8 mouse cellular contexts compared by ENCODE assay signal in the genomic region with DNA sequence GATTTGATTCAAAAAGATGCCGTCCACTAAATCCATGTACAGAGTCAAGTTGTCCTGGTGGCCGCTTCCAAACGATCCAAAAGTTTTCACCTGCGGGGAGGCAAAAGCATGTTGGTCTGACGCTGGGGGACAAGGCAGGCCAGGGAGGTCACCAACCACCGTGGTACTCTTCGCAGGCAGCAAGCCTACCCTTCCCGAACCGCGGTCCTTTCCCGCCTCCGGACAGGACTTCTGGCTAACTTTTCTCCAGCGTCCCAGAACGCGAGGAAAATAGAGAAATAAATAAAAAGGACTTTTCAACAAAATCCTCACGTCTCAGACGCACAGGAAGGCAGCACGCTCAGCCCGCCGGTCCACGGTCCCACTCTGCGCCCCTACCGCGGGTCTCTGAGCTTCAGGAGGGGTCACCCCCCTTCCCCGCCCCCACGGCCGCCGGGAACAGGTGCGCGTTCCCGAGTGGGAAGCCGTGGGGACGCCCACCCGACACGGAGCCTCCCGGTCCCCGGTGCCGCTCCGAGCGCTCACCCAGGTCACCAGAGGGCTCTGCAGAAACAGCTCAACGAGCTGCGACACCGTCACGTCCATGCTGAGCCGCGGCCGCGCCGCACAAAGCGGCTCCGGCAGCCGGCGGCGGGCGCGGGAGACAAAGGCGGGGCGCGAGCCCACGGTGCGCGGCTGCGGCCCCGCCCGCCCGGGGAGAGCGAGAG. TPM values are rescaled to one million over a fixed set of nuclear protein-coding genes. Genes with fewer than 3 reads are reported as not detected.
DNase-seq lines count a peak whose midpoint lies in the region; ATAC-seq and TF ChIP-seq lines count a peak whose summit lies in the region.

No protein-coding gene starts in this region.

- TF ChIP-seq CTCF in MEL (IDR thresholded peaks at IDR 0.05 in 2 of 3, conservative IDR thresholded peaks at IDR 0.05 in 1 of 3; ENCODE audit: control insufficient read depth in 1 of 3, insufficient read depth in 1 of 3, low read depth in 2 of 3, low read length in 3 of 3, poor library complexity in 1 of 3, severe bottlenecking in 1 of 3) = no peak
- TF ChIP-seq CTCF in small intestine, adult 2 months (IDR thresholded peaks at IDR 0.05; ENCODE audit: extremely low read depth, insufficient read length, insufficient replicate concordance, low read depth, low read length) = no peak

- DNase-seq in kidney, adult 9 months = no peak
- peak; percentile 47 for DNase-seq in MEL (ENCODE audit: low read depth, low spot score)
- DNase-seq in liver = peak; percentile 49
- DNase-seq in layer of hippocampus, adult 9-11 months = no peak
- no peak for DNase-seq in cerebellum, adult 11 months

- H3K36me3 ChIP-seq in kidney, embryonic 14.5 days (ENCODE audit: control insufficient read depth, insufficient read depth, low read length) = no peaks in the 10 kb centered on the region
- H3K36me3 ChIP-seq in MEL (ENCODE audit: control insufficient read depth in 1 of 2, insufficient read depth in 2 of 2, low read length in 2 of 2) = peaks cover 0 to 25% of the 10 kb centered on the region in 2 experiments; a peak in 2 of 4 replicates
- peaks cover 6% of the 10 kb centered on the region; the same call in 1 of the 2 replicates for H3K36me3 ChIP-seq in forebrain, embryonic 13.5 days (ENCODE audit: poor library complexity, severe bottlenecking)
- H3K36me3 ChIP-seq in small intestine, adult 2 months (ENCODE audit: control insufficient read depth, insufficient read depth, low read length) = no peaks in the 10 kb centered on the region

- WGBS in kidney, embryonic 14.5 days = 1% methylated on average over 67 of the region's 67 CpGs
- WGBS in forebrain, embryonic 13.5 days = under 1% methylated on average over 55 of the region's 67 CpGs
- WGBS in small intestine, adult 2 months = 1% methylated on average over 62 of the region's 67 CpGs

- TF ChIP-seq EP300 in MEL (IDR thresholded peaks at IDR 0.05; ENCODE audit: low read depth in 1 of 2, low read length in 2 of 2) = no peak

- H3K9me3 ChIP-seq in kidney, embryonic 14.5 days (ENCODE audit: control insufficient read depth, low read length) = no peaks in the 10 kb centered on the region
- H3K9me3 ChIP-seq in MEL (replicated peaks; ENCODE audit: insufficient read depth, low read length) = no peaks in the 10 kb centered on the region
- H3K9me3 ChIP-seq in forebrain, embryonic 13.5 days (replicated peaks) = no peaks in the 10 kb centered on the region

- H3K27ac ChIP-seq in kidney, embryonic 14.5 days (ENCODE audit: low read depth, low read length) = peak overlapping the region; percentile 88
- peak overlapping the region; percentile 64 for H3K27ac ChIP-seq in MEL (ENCODE audit: control insufficient read depth, low read depth, low read length)
- H3K27ac ChIP-seq in forebrain, embryonic 13.5 days = peak overlapping the region; percentile 98
- peak overlapping the region; percentile 75 for H3K27ac ChIP-seq in small intestine, adult 2 months (ENCODE audit: insufficient read depth, low read depth, low read length)

- H3K79me2 ChIP-seq in MEL (ENCODE audit: control insufficient read depth, insufficient read depth, low read length, poor library complexity) = peaks cover 22% of the 10 kb centered on the region

- peak; percentile 56; the same call in 1 of the 2 replicates for ATAC-seq in kidney, embryonic 14.5 days (ENCODE audit: low FRiP score, low TSS enrichment)
- no peak for ATAC-seq in forebrain, embryonic 13.5 days

- H3K9ac ChIP-seq in kidney, embryonic 14.5 days (ENCODE audit: low read depth, low read length) = peak overlapping the region; percentile 80
- H3K9ac ChIP-seq in MEL (ENCODE audit: control insufficient read depth, low read depth, low read length, poor library complexity, severe bottlenecking) = peak overlapping the region; percentile 97
- H3K9ac ChIP-seq in forebrain, embryonic 13.5 days = peak overlapping the region; percentile 95

- H3K27me3 ChIP-seq in kidney, embryonic 14.5 days (ENCODE audit: control insufficient read depth, insufficient read depth, low read length) = 0 out of 2 replicates have a peak, but pooled peaks cover 4% of the 10 kb centered on the region
- H3K27me3 ChIP-seq in MEL (ENCODE audit: control insufficient read depth in 1 of 2, insufficient read depth in 2 of 2, low read length in 2 of 2) = no peaks in the 10 kb centered on the region
- H3K27me3 ChIP-seq in forebrain, embryonic 13.5 days = no peaks in the 10 kb centered on the region
- H3K27me3 ChIP-seq in small intestine, adult 2 months (ENCODE audit: control insufficient read depth, insufficient read depth, low read length) = no peaks in the 10 kb centered on the region

- H3K4me3 ChIP-seq in kidney, embryonic 14.5 days (ENCODE audit: low read length) = peak overlapping the region; percentile 77
- peak overlapping the region; percentile 76 to 97 for H3K4me3 ChIP-seq in MEL (ENCODE audit: control insufficient read depth in 1 of 2, insufficient read depth in 1 of 2, low read depth in 2 of 2, low read length in 2 of 2)
- peak overlapping the region; percentile 83 for H3K4me3 ChIP-seq in forebrain, embryonic 13.5 days
- H3K4me3 ChIP-seq in small intestine, adult 2 months (ENCODE audit: low read depth, low read length) = peak overlapping the region; percentile 71

- TF ChIP-seq RAD21 in MEL (IDR thresholded peaks at IDR 0.05; ENCODE audit: low read depth, low read length) = no peak; the same call in 1 of the 2 replicates

- TF ChIP-seq POLR2A in MEL (IDR thresholded peaks at IDR 0.05; ENCODE audit: control insufficient read depth in 1 of 2, insufficient read depth in 1 of 2, low read depth in 1 of 2, low read length in 2 of 2, poor library complexity in 1 of 2) = no peak; a peak in 1 of 4 replicates
- peak; percentile 73; the same call in 1 of the 2 replicates for TF ChIP-seq POLR2A in small intestine, adult 2 months (IDR thresholded peaks at IDR 0.05; ENCODE audit: low read depth, low read length)

- H3K4me2 ChIP-seq in kidney, embryonic 14.5 days (replicated peaks; ENCODE audit: low read depth, low read length) = peak overlapping the region; percentile 91
- peak overlapping the region; percentile 68 for H3K4me2 ChIP-seq in forebrain, embryonic 13.5 days

- peaks cover 24% of the 10 kb centered on the region for H3K4me1 ChIP-seq in kidney, embryonic 14.5 days (ENCODE audit: control insufficient read depth, insufficient read depth, low read length)
- H3K4me1 ChIP-seq in MEL (ENCODE audit: control insufficient read depth in 1 of 2, insufficient read depth in 2 of 2, low read length in 2 of 2) = peaks cover 11 to 33% of the 10 kb centered on the region in 2 experiments; a peak in 3 of 4 replicates
- H3K4me1 ChIP-seq in forebrain, embryonic 13.5 days = peaks cover 42% of the 10 kb centered on the region
- H3K4me1 ChIP-seq in small intestine, adult 2 months (ENCODE audit: control insufficient read depth, insufficient read depth, insufficient read length, low read length) = peaks cover 20% of the 10 kb centered on the region

TF ChIP-seq in MEL, 35 proteins besides CTCF, POLR2A, EP300 and RAD21:
- TF ChIP-seq NELFE (IDR thresholded peaks at IDR 0.05; ENCODE audit: low read depth, low read length) = no peak
- TF ChIP-seq RCOR1 (IDR thresholded peaks at IDR 0.05; ENCODE audit: low read depth, low read length) = no peak
- no peak for TF ChIP-seq ZMIZ1 (IDR thresholded peaks at IDR 0.05; ENCODE audit: low read depth, low read length)
- TF ChIP-seq ZNF384 (IDR thresholded peaks at IDR 0.05; ENCODE audit: low read depth, low read length) = no peak
- no peak for TF ChIP-seq MAX (IDR thresholded peaks at IDR 0.05; ENCODE audit: low read length)
- no peak for TF ChIP-seq SMC3 (IDR thresholded peaks at IDR 0.05; ENCODE audit: low read depth, low read length)
- TF ChIP-seq JUND (IDR thresholded peaks at IDR 0.05; ENCODE audit: low read depth, low read length) = no peak
- no peak for TF ChIP-seq E2F4 (IDR thresholded peaks at IDR 0.05; ENCODE audit: borderline replicate concordance, low read depth, low read length)
- TF ChIP-seq USF1 (IDR thresholded peaks at IDR 0.05; ENCODE audit: low read depth, low read length) = no peak
- TF ChIP-seq TAL1 (IDR thresholded peaks at IDR 0.05; ENCODE audit: low read length) = no peak
- no peak for TF ChIP-seq TCF12 (IDR thresholded peaks at IDR 0.05; ENCODE audit: low read depth, low read length)
- TF ChIP-seq MAZ (IDR thresholded peaks at IDR 0.05; ENCODE audit: low read depth, low read length) = no peak
- no peak for TF ChIP-seq CHD1 (IDR thresholded peaks at IDR 0.05; ENCODE audit: low read depth, low read length)
- no peak for TF ChIP-seq ZKSCAN1 (IDR thresholded peaks at IDR 0.05; ENCODE audit: low read depth, low read length)
- no peak for TF ChIP-seq POLR2AphosphoS5 (IDR thresholded peaks at IDR 0.05; ENCODE audit: borderline replicate concordance, low read depth, low read length)
- TF ChIP-seq MXI1 (IDR thresholded peaks at IDR 0.05; ENCODE audit: low read depth, low read length) = no peak; the same call in 1 of the 2 replicates
- no peak for TF ChIP-seq ZC3H11A (IDR thresholded peaks at IDR 0.05; ENCODE audit: low read depth, low read length)
- TF ChIP-seq HCFC1 (IDR thresholded peaks at IDR 0.05; ENCODE audit: low read depth, low read length) = no peak
TF ChIP-seq in MEL: peak in this region for 0.

RNA-seq across cellular contexts. Expression of a gene that starts 0.5 kb away (rescaled TPM):
- 10.4 and 15.3 TPM in 2 replicates for polyA plus RNA-seq in kidney, embryonic 14.5 days (2014; fragmentation: Nextera tagmentation; extraction: Ambion mirVana)
- 8.5 and 8.7 TPM in 2 replicates for total RNA-seq in MEL (2012; rRNA removed)
- polyA plus RNA-seq in MEL (2012; ENCODE audit: insufficient read depth in 1 of 2, insufficient read length in 2 of 2, low read depth in 1 of 2, low replicate concordance in 2 of 2, missing spikeins in 1 of 2) = 10 to 100 TPM in 1 of 2 experiments, not detected in 1; 15.3 TPM
- polyA plus RNA-seq in forebrain, embryonic 13.5 days (2015; fragmentation: Nextera tagmentation; extraction: Ambion mirVana) = 20.7 and 21.4 TPM in 2 replicates
- 10.2 and 11.7 TPM in 2 replicates for polyA plus RNA-seq in small intestine, adult 2 months (2012; rRNA removed)

RNA-seq across cellular contexts. Expression of a gene that starts 55.1 kb away (rescaled TPM):
- 38.5 and 58.9 TPM in 2 replicates for polyA plus RNA-seq in kidney, embryonic 14.5 days (2014; fragmentation: Nextera tagmentation; extraction: Ambion mirVana)
- total RNA-seq in MEL (2012; rRNA removed) = 60.1 and 61.2 TPM in 2 replicates
- polyA plus RNA-seq in MEL (2012; ENCODE audit: insufficient read depth in 1 of 2, insufficient read length in 2 of 2, low read depth in 1 of 2, low replicate concordance in 2 of 2, missing spikeins in 1 of 2) = 100 to 1,000 TPM in 1 of 2 experiments, 10 to 100 TPM in 1; 48.5 to 701 TPM
- polyA plus RNA-seq in forebrain, embryonic 13.5 days (2015; fragmentation: Nextera tagmentation; extraction: Ambion mirVana) = 36.9 and 40.0 TPM in 2 replicates
- polyA plus RNA-seq in small intestine, adult 2 months (2012; rRNA removed) = 4.7 and 9.2 TPM in 2 replicates

Comparison
In these comparisons a context has a peak if more than half of its experiments do, and no peak if none do; other contexts are left out.
1. DNase-seq: peak in MEL (single experiment) and liver (single experiment); none in kidney, adult 9 months (single experiment), layer of hippocampus, adult 9-11 months (single experiment) and cerebellum, adult 11 months (single experiment).
2. Peak in every context shown above with its lines, with median percentiles within 50 percentile points of each other: H3K27ac ChIP-seq, H3K4me3 ChIP-seq and H3K9ac ChIP-seq.